Mouse (Mus musculus) kidney, adult 2 months (tissue): ENCODE measurements around the gene Thap3.

Experiments used
- CTCF ChIP-seq: fragments of 200-500 bp; conservative IDR thresholded peaks from 2 replicates; pipeline ENCODE4 v1.5.1; 2011; ENCODE audit warnings: low read depth, mild to moderate bottlenecking, control low read depth, low read length, moderate library complexity, mixed read lengths; ENCODE audit not compliant: insufficient read depth, insufficient read length
- POLR2A ChIP-seq: fragments of 200-500 bp; IDR thresholded peaks from one replicate; pipeline ENCODE4 v1.6.1; 2011; ENCODE audit warnings: low read depth, low read length, control low read depth

GRCm38 (mm10) chr4:152007481-152008147 lies 18.8 kb upstream of the Thap3 start:
- TF ChIP-seq CTCF = no peak
- TF ChIP-seq POLR2A = no peak
